14 mouse cellular contexts compared by ENCODE assay signal in the genomic region with DNA sequence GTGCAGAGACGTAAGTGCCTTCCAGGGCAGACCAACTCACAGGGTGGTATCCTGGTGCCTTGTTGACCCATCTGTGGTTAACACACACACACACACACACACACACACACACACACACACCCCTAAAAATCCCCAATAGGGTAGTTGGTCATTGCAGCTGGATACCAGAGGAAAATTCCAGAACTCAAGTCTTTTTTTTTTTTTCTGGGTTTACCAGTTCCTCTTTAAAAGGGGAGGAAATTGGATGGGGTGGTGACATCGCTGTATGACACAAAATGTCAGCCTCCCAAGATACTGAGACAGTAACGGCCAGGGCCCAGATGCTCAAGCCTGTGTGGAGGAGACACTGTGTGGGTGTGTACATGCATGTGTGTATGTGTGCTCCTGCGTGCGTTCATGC. TPM values are rescaled to one million over a fixed set of nuclear protein-coding genes. Genes with fewer than 3 reads are reported as not detected.
"Had no signal": no experiment of that assay in that cellular context is flagged by ENCODE, and none has a peak within 500 bp of the region (broad histone marks: within the 10 kb centered on the region; RNA-seq: fewer than 3 reads in every experiment).

No protein-coding gene starts in this region.

- H3K9me3 ChIP-seq: kidney, embryonic 15.5 days; limb, embryonic 13.5 days; liver, embryonic 12.5 days; midbrain, embryonic 13.5 days; neural tube, embryonic 12.5 days had no signal

- H3K27ac ChIP-seq: kidney, embryonic 15.5 days; limb, embryonic 13.5 days; liver, embryonic 12.5 days; midbrain, embryonic 13.5 days; neural tube, embryonic 12.5 days had no signal

- H3K4me2 ChIP-seq: kidney, embryonic 15.5 days; limb, embryonic 13.5 days; liver, embryonic 12.5 days; lung, embryonic 14.5 days; midbrain, embryonic 13.5 days; neural tube, embryonic 12.5 days had no signal

- H3K36me3 ChIP-seq: kidney, embryonic 15.5 days; liver, embryonic 12.5 days had no signal

- H3K4me3 ChIP-seq: kidney, embryonic 15.5 days; limb, embryonic 13.5 days; liver, embryonic 12.5 days; midbrain, embryonic 13.5 days; neural tube, embryonic 12.5 days had no signal

- ATAC-seq: liver, embryonic 12.5 days; midbrain, embryonic 13.5 days had no signal

- H3K4me1 ChIP-seq: limb, embryonic 13.5 days; midbrain, embryonic 13.5 days; neural tube, embryonic 12.5 days had no signal

- H3K27me3 ChIP-seq: kidney, embryonic 15.5 days; limb, embryonic 13.5 days; liver, embryonic 12.5 days; midbrain, embryonic 13.5 days; neural tube, embryonic 12.5 days had no signal

- DNase-seq: kidney, adult 2 months; kidney, postnatal 14 days; left cerebral cortex, postnatal 4 days; lung, embryonic 14.5 days; lung, postnatal 10 days; lung, postnatal 4 days; spleen, adult 18-20 months; thymus, postnatal 4 days had no signal

- H3K9ac ChIP-seq: kidney, embryonic 15.5 days; limb, embryonic 13.5 days; liver, embryonic 12.5 days; lung, embryonic 14.5 days; midbrain, embryonic 13.5 days; neural tube, embryonic 12.5 days had no signal

RNA-seq across cellular contexts. Expression of gene Ciita, which starts 46.5 kb away (rescaled TPM):
- total RNA-seq: left cerebral cortex, postnatal 10 days had no signal
